Mouse (Mus musculus): Measurements from ENCODE around the gene Iba57.

Iba57 gene

GRCm38 (mm10) chr11:59170549-59170948 is 7.0 kb upstream of the Iba57 start:
- no peak for DNase-seq

- DNase-seq: no peak
These were observed 6.3 kb upstream of the Iba57 start for GRCm38 (mm10) chr11:59169807-59170206.

GRCm38 (mm10) chr11:59165616-59166241 is 2.2 kb upstream of the Iba57 start:
- DNase-seq: no peak

DNA sequence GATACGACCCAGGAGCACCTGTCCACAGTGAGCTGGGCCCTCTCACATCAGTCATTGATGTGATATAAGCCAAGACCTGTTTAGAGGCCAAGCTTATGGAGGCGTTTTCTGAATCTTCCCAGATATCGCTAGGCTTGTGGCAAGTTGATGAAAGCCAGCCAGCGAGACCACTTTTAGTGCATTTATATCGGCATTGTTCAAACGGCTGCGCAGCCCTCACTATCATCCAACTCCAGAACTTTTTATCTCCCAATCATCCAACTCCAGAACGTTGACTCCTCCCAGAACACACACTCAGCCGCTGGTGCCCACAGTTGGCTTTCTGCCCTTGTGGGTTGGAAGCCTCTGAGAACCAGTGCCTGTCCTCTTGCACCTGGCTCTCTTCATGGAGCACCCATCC is 845 bp upstream of the Iba57 start:
- DNase-seq: peak; percentile 92

- peak; percentile 92 for DNase-seq
These were observed 890 bp downstream of the Iba57 start for GRCm38 (mm10) chr11:59162443-59163254.

DNA sequence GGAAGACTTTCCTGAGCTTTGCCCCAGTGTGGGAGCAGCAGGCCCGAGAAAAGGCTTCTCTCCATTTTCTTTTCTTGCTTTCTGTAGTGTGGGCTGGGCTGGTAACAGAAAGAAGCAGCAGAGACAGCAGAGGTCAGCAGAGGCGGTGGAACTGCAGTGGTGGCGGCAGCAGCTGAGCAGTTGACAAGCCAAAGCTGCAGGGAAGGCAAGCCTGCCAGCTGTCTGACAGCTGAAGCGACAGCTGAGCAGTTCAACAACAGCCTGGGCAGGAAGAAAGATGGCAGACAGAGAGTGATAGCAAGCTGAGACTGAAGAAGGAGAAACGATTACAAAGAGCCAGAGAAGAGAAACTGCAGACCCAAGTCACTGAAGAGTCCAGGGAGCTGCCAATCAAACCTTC is 2.1 kb downstream of the Iba57 start:
- peak; percentile 96 for DNase-seq

- no peak for DNase-seq
These were observed 4.0 kb downstream of the Iba57 start for GRCm38 (mm10) chr11:59159558-59159957.

DNA sequence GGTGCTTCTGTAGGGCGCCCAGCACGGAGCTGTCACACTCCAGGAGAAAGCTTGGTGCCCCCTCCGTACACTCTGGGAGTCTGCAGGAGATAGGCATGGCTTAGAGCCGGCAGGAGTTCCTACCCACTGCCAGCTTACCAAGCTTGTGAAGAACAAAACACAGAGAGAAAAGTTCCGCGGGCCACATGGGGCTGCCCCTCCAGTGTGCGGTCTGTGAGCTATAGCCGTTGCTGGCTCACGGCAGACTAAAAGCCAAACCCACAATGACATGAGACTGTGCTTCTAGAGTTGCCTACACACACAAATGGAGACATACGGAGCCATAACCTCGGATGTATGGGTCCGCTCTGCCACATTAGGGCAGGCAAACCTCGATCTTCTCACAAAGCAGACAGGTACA is 4.4 kb downstream of the Iba57 start:
- no peak for DNase-seq

GRCm38 (mm10) chr11:59155900-59156299 is 7.6 kb downstream of the Iba57 start:
- DNase-seq: no peak

GRCm38 (mm10) chr11:59154220-59154619 is 9.3 kb downstream of the Iba57 start:
- no peak for DNase-seq

- DNase-seq: no peak
These were observed 11.8 kb downstream of the Iba57 start for GRCm38 (mm10) chr11:59151729-59152128.

DNA sequence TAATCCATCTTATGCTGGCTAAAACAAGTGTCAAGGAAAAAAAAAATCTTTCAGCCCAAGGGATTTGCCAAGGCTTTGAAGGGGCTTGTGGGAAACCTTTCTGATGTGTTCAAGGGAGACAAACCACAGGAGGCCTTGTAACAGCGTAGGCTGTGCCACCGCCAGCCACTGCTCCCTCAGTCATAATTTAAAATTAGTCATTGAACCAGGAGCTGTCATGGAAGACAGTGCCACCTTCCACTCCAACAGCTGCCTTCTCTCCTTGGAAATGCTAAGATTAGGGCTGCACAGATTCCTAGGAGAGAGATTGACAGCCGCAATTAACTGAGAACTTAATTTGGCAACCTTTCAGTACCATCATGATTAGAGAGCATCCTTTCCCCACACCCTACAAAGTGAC is 14.2 kb downstream of the Iba57 start:
- no peak for DNase-seq

DNA sequence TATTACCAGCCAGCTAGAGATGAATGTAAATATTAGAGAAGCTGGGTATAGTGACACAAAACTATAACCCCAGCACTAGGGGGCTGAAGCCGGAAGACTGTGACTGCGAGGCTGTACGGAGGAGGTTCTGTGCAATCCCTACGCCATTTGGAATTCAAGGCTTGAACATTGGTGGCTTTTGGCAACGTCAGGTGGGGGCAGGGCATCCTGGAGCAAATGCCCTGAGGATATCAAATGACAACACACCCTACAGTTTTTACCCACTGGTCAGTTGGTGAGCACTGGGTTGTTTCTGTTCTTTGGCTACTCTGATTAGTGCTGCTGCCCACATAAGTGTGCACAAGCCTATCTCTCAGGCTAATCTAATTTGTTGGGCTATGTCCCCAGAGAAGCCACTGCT is 20.6 kb downstream of the Iba57 start:
- DNase-seq: peak; percentile 48

DNA sequence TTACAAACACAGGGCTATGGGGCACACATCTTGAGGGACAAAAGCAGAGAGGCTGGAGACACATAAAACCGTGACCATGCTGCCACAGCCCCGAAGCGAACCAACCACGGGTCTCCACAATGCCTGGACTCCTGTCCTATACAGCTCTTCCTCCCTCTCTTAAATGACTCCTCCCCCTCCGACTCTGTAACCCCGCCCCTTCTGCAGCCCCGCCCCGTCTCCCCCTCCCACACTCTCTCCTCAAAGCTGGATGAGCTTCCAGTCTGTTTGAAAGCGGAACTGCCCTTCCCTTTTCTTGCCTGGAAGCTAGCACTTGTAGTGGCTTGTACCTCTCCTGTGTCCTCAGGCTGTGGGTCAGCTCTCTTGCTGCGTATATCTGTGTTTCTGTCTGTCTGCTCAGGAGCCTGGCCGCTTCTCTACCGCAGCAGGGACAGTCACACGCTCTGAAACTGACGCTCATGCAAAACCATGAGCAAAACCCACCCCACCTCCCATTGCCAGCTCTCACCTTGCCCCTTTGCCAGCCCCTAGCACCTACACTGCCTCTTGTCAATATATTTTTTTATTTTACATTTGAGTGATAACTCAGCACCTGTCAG is 21.7 kb downstream of the Iba57 start:
- peak; percentile 93 for DNase-seq

DNA sequence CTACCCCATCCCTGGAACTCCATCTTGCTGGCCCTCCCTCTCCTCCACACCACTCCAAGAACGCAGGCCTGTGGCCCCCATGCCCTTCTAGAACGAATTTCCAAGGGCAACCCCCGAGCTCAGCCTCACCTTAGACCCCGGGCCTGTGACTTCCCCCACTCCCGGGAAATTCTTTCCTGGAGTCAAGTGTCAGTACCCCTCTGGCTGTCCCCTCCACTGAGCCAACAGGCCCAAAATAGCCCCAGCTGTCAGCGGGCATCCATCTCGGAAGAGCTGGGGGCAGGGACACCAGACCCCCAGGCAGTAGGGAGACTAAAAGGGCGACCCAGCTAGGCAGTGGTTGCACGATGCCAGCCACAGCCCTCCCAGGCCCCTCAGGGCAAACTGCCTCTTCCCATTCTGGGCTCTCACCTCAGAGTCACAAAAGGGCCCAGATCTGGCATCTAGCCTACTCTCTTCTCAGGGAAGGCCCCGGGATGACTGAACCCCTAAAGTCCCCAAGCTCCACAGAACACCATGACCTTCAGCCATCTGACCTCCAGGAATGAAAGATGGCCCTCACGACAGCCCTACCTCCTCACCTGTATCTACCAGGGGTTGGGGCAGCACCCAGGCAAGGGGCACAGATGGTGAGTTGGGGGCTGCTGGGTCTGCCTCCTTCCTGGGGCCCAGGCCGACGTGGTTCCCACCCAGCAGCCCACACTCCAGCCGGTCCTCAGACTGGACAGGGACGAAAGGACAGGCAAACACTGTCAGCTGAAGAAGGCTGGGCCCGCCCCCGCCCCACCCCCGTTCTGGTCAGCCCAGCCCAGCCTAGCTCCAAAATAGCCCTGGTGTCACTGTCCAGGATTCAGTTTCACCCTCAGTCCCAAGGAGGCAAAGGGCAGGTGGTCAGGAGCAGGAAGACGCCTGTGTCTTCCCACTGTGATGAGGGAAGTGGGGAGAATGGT is 24.7 kb downstream of the Iba57 start:
- peak; percentile 95 for DNase-seq

DNA sequence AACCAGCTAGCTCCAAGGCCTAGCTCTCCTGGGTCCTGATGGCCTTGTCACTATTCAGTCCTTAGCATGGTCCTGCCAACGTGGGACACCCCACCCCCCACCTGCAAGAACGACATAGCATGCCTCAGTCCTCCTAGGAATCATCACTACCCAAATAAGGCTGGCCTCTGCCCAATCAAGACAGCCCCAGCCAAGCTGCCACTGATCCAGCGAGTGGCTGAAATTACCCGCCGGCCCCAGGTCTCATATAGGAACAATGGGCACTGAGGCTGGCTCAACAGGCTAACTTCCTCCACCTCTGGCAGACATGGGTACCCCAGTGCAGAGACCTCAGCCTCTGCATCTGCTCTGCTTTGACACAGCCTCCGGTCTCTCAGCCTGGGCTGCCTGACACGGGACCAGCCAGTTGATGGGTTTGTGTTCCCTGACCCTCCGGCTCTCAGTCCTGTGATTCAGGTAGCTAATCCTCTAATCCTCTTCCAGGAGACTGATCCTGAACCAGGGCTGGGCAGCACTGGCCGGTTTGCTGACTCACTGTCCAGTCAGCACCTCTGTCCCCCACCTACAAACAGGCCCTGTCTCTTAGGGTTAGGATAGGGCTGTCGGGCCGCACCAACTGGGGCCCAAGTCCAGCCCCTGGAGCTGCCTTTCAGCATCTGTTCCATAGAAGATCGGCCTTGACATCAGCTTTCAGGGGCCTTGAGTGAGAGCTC is 26.4 kb downstream of the Iba57 start:
- DNase-seq: peak; percentile 92

GRCm38 (mm10) chr11:59135904-59136452 is 27.6 kb downstream of the Iba57 start, which contains the start of gene Obscn:
Gene Obscn (minus strand): TSS chr11:59136402.
- DNase-seq: peak; percentile 90

DNA sequence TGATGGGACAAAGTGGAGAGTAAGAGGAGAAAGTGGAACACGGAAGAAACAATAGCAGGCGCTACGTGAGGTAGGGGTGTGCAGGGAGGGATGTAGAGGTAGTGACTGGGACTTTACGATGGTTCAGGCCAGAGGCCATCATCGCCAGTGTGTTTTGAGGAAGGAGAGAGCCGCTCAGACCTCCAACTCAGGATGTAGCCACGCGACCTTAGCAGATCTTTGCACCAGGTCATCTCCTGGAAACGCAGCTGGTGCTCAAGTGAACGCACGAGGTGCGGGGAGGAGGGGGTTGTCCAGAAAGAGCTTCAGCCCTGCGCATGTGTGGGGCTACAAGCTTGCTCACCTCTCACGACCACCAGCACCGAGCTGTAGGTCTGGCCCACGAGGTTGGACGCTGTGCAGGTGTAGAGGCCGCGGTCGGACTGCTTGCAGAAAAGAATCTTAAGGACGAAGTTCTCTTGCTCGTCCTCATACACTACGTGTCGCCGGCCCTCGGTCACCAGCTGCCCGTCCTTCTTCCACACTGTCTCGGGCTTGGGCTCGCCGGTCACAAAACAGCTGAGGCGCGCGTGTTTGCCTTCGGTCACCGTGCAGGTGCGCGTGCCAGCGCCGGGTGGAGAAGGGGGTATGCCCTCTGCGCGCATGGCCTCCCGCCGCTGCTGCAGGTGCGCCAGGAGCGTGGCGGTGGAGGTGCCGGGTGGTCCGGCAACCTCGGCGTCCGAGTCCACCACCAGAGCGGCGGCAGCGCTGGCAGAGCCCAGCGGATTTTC is 28.3 kb downstream of the Iba57 start:
- DNase-seq: peak; percentile 90

- DNase-seq: peak; percentile 91
These were observed 29.1 kb downstream of the Iba57 start for GRCm38 (mm10) chr11:59134373-59134997.

GRCm38 (mm10) chr11:59132065-59132464 is 31.5 kb downstream of the Iba57 start:
- no peak for DNase-seq
